Mouse (Mus musculus) CH12.LX (cell line): ENCODE data around the gene Scgb3a1. TPM values are rescaled to one million over a fixed set of nuclear protein-coding genes. Genes with fewer than 3 reads are reported as not detected.

Experiments
- DNase-seq: peaks from one replicate; pipeline ENCODE4 v3.0.0-alpha.2; 2013; ENCODE audit errors: extremely low read depth
- H3K27ac ChIP-seq: 2 replicates; pipeline ENCODE4 v1.5.1; 2012; ENCODE audit warnings: low read depth, mild to moderate bottlenecking, control low read depth, moderate library complexity; ENCODE audit not compliant: insufficient read depth
- H3K27me3 ChIP-seq: replicated peaks from 2 replicates; pipeline ENCODE3; 2012; ENCODE audit warnings: inconsistent platforms
- H3K36me3 ChIP-seq, 2 experiments: replicated peaks in 1 of 2; 2 replicates each; pipeline versions ENCODE3 to v1.6.1; 2012; ENCODE audit warnings: inconsistent platforms in 1 of 2, low read length in 1 of 2, mild to moderate bottlenecking in 1 of 2, mixed read lengths in 1 of 2, moderate library complexity in 1 of 2; ENCODE audit not compliant: control insufficient read depth in 1 of 2, insufficient read depth in 1 of 2
- H3K4me1 ChIP-seq, 2 experiments: 2 replicates each; pipeline ENCODE4 v1.6.1; 2012; ENCODE audit warnings: inconsistent platforms in 1 of 2, moderate library complexity in 1 of 2; ENCODE audit not compliant: insufficient read depth in 2 of 2, control insufficient read depth in 1 of 2
- H3K4me2 ChIP-seq: 2 replicates; pipeline ENCODE4 v1.6.1; 2012; ENCODE audit warnings: low read depth, mild to moderate bottlenecking, control low read depth; ENCODE audit not compliant: poor library complexity, insufficient read depth, severe bottlenecking
- H3K4me3 ChIP-seq, 3 experiments: fragments of 150-350 bp in 1 of 3; sonication (generic) in 1 of 3; replicated peaks in 1 of 3; 2 replicates each; pipeline versions ENCODE3 to v1.5.1; 2011 to 2012; ENCODE audit warnings: low read depth in 2 of 3, low read length in 2 of 3, mild to moderate bottlenecking in 2 of 3, moderate library complexity in 2 of 3, control low read depth in 1 of 3, improper control_type of control experiment in 1 of 3, inconsistent platforms in 1 of 3, mixed read lengths in 1 of 3; ENCODE audit not compliant: poor library complexity in 1 of 3
- H3K79me2 ChIP-seq: replicated peaks from 2 replicates; pipeline ENCODE4 v1.6.1; 2012; ENCODE audit warnings: mild to moderate bottlenecking, moderate library complexity; ENCODE audit not compliant: control insufficient read depth, poor library complexity, insufficient read depth, severe bottlenecking; ENCODE audit errors: extremely low read depth
- H3K9ac ChIP-seq: 2 replicates; pipeline ENCODE4 v1.6.1; 2012; ENCODE audit warnings: low read depth, mild to moderate bottlenecking, control low read depth, moderate library complexity; ENCODE audit not compliant: insufficient read depth
- H3K9me3 ChIP-seq: replicated peaks from 2 replicates; pipeline ENCODE3; 2012; ENCODE audit warnings: low read length, inconsistent platforms, mixed read lengths
- CHD1 ChIP-seq: IDR thresholded peaks from 2 replicates; pipeline ENCODE4 v1.6.1; 2012; ENCODE audit warnings: low read depth, low read length, improper control_type of control experiment, inconsistent platforms
- CHD2 ChIP-seq: IDR thresholded peaks from 2 replicates; pipeline ENCODE4 v1.6.1; 2011; ENCODE audit warnings: low read length, improper control_type of control experiment
- CTCF ChIP-seq, 2 experiments: IDR thresholded peaks in 1 of 2; conservative IDR thresholded peaks in 1 of 2; 2 replicates each; pipeline ENCODE4 v1.5.1; 2011 to 2012; ENCODE audit warnings: low read depth in 2 of 2, low read length in 2 of 2, improper control_type of control experiment in 1 of 2, inconsistent platforms in 1 of 2, mild to moderate bottlenecking in 1 of 2, moderate library complexity in 1 of 2
- E2F4 ChIP-seq: IDR thresholded peaks from 2 replicates; pipeline ENCODE4 v1.6.1; 2011; ENCODE audit warnings: low read depth, low read length, improper control_type of control experiment; ENCODE audit not compliant: insufficient replicate concordance
- ELF1 ChIP-seq: IDR thresholded peaks from 2 replicates; pipeline ENCODE4 v1.6.1; 2014; ENCODE audit warnings: low read depth, mild to moderate bottlenecking, inconsistent platforms, low read length, improper control_type of control experiment
- EP300 ChIP-seq: IDR thresholded peaks from 2 replicates; pipeline ENCODE4 v1.6.1; 2011; ENCODE audit warnings: low read length, improper control_type of control experiment
- ETS1 ChIP-seq: conservative IDR thresholded peaks from 2 replicates; pipeline ENCODE4 v1.6.1; 2012; ENCODE audit warnings: low read depth, mild to moderate bottlenecking, inconsistent platforms, low read length, improper control_type of control experiment, moderate library complexity
- GABPA ChIP-seq: IDR thresholded peaks from 2 replicates; pipeline ENCODE4 v1.6.1; 2012; ENCODE audit warnings: low read depth, low read length, improper control_type of control experiment, inconsistent platforms; ENCODE audit not compliant: insufficient replicate concordance
- HCFC1 ChIP-seq: IDR thresholded peaks from 2 replicates; pipeline ENCODE4 v1.6.1; 2012; ENCODE audit warnings: low read depth, mild to moderate bottlenecking, inconsistent platforms, low read length, improper control_type of control experiment
- IRF4 ChIP-seq: IDR thresholded peaks from 2 replicates; pipeline ENCODE4 v1.6.1; 2014; ENCODE audit warnings: low read depth, mild to moderate bottlenecking, inconsistent platforms, low read length, improper control_type of control experiment
- KAT2A ChIP-seq: IDR thresholded peaks from 2 replicates; pipeline ENCODE4 v1.6.1; 2012; ENCODE audit warnings: low read length, improper control_type of control experiment, inconsistent platforms; ENCODE audit not compliant: insufficient replicate concordance
- MAFK ChIP-seq: IDR thresholded peaks from 2 replicates; pipeline ENCODE4 v1.6.1; 2011; ENCODE audit warnings: low read length, improper control_type of control experiment; ENCODE audit not compliant: insufficient replicate concordance
- MAX ChIP-seq: IDR thresholded peaks from 2 replicates; pipeline ENCODE4 v1.6.1; 2011; ENCODE audit warnings: low read length, improper control_type of control experiment
- MAZ ChIP-seq: IDR thresholded peaks from 2 replicates; pipeline ENCODE4 v1.6.1; 2012; ENCODE audit warnings: low read depth, mild to moderate bottlenecking, inconsistent platforms, low read length, improper control_type of control experiment, moderate library complexity
- MEF2A ChIP-seq: IDR thresholded peaks from 2 replicates; pipeline ENCODE4 v1.6.1; 2014; ENCODE audit warnings: low read depth, mild to moderate bottlenecking, inconsistent platforms, low read length, improper control_type of control experiment, borderline replicate concordance
- MXI1 ChIP-seq: IDR thresholded peaks from 2 replicates; pipeline ENCODE4 v1.6.1; 2011; ENCODE audit warnings: mild to moderate bottlenecking, low read depth, low read length, improper control_type of control experiment
- NELFE ChIP-seq: IDR thresholded peaks from 2 replicates; pipeline ENCODE4 v1.6.1; 2011; ENCODE audit warnings: low read depth, low read length, improper control_type of control experiment
- NRF1 ChIP-seq: IDR thresholded peaks from 2 replicates; pipeline ENCODE4 v1.6.1; 2014; ENCODE audit warnings: low read depth, mild to moderate bottlenecking, inconsistent platforms, low read length, improper control_type of control experiment, moderate library complexity
- POLR2A ChIP-seq: IDR thresholded peaks from 2 replicates; pipeline ENCODE4 v1.6.1; 2011; ENCODE audit warnings: low read depth, mild to moderate bottlenecking, improper control_type of control experiment, low read length
- POLR2AphosphoS2 ChIP-seq: IDR thresholded peaks from 2 replicates; pipeline ENCODE4 v1.6.1; 2011; ENCODE audit warnings: low read depth, low read length, improper control_type of control experiment
- RCOR1 ChIP-seq: conservative IDR thresholded peaks from 2 replicates; pipeline ENCODE4 v1.6.1; 2012; ENCODE audit warnings: low read depth, mild to moderate bottlenecking, inconsistent platforms, low read length, improper control_type of control experiment
- SIN3A ChIP-seq: IDR thresholded peaks from 2 replicates; pipeline ENCODE4 v1.6.1; 2012; ENCODE audit warnings: low read length, improper control_type of control experiment, inconsistent platforms
- TBP ChIP-seq: conservative IDR thresholded peaks from 2 replicates; pipeline ENCODE4 v1.6.1; 2011; ENCODE audit warnings: low read depth, low read length, improper control_type of control experiment
- TCF12 ChIP-seq: IDR thresholded peaks from 2 replicates; pipeline ENCODE4 v1.6.1; 2014; ENCODE audit warnings: low read depth, mild to moderate bottlenecking, inconsistent platforms, low read length, improper control_type of control experiment
- UBTF ChIP-seq: IDR thresholded peaks from 2 replicates; pipeline ENCODE4 v1.6.1; 2012; ENCODE audit warnings: low read depth, mild to moderate bottlenecking, inconsistent platforms, low read length, improper control_type of control experiment, moderate library complexity
- ZKSCAN1 ChIP-seq: IDR thresholded peaks from 2 replicates; pipeline ENCODE4 v1.6.1; 2012; ENCODE audit warnings: low read depth, inconsistent platforms, low read length, improper control_type of control experiment, borderline replicate concordance
- ZMIZ1 ChIP-seq: IDR thresholded peaks from 2 replicates; pipeline ENCODE4 v1.6.1; 2012; ENCODE audit warnings: low read depth, mild to moderate bottlenecking, inconsistent platforms, low read length, improper control_type of control experiment
- ZNF384 ChIP-seq: IDR thresholded peaks from 2 replicates; pipeline ENCODE4 v1.6.1; 2012; ENCODE audit warnings: low read depth, low read length, improper control_type of control experiment, inconsistent platforms
- dilution Hi-C: fragments of 300-500 bp; cut with MboI; formaldehyde crosslinking; loops from 2 replicates; pipeline ENCODE4 v1.14.3; 2020; ENCODE audit warnings: low sequenced_read_pairs; ENCODE audit not compliant: extremely low pct_unique_long_range_greater_than_20kb, extremely low pct_ligation_motif_present
- in situ Hi-C: fragments of 300-500 bp; cut with MboI; formaldehyde crosslinking; loops from 3 replicates; pipeline ENCODE4 v1.14.3; 2019; ENCODE audit warnings: low sequenced_read_pairs, low pct_ligation_motif_present, low pct_unique_long_range_greater_than_20kb, mixed read lengths
- polyA plus RNA-seq: library from polyadenylated mRNA; unstranded; fragments of >175 nt; gene quantifications from 2 replicates; pipeline ENCODE4 v1.2.1, GENCODE M21; 2012; ENCODE audit warnings: low read depth; ENCODE audit not compliant: insufficient read length
- total RNA-seq, 2 experiments: library from RNA; depleted of rRNA; stranded (reverse); fragments of 300-350 nt in 1 of 2; fragments of >200 nt in 1 of 2; gene quantifications; 2 replicates each; pipeline ENCODE4 v1.2.3; 2012 to 2014

The Scgb3a1 gene
- total and polyA plus RNA-seq, 3 experiments: not detected

DNA sequence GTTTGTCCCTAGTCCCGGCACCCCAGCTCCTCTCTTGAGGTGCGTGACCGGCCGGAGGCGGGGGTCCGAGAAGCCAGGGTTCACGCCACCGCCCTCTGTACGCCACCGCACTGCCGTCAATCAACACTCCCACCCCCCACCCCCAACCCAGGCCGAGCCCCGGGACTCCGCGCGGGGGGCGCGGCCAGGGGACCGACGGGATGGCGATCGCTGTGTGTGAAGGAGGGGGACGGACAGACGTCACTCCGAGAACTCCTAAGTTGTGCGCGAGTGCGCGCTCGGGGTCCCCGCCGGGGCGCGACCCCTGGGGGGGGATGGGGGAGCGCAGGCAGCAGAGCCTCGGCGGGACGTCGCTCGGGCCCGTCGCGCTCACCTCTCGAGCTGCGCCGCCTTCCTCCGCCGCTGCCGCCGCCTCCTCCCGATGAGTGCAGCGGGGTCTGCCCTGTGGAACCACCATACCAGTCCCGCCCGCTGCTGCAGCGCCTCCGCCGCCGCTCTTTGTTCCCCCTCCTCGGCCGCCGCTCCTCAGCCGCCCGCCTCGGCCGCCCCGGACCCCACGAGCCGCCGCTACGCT is 48.7 kb downstream of the Scgb3a1 start:
- TF ChIP-seq NRF1 (no peak), UBTF (0 out of 2 replicates have a peak, but pooled peaks have one; percentile 48), CHD2 (0 out of 2 replicates have a peak, but pooled peaks have one; percentile 14), GABPA (no peak), MXI1 (peak; percentile 16; the same call in 1 of the 2 replicates), SIN3A (peak; percentile 8; the same call in 1 of the 2 replicates), RCOR1 (no peak), EP300 (no peak)
- in situ Hi-C loops (loop anchor here (10.0 kb wide), 1 partner anchor 173 kb away; no protein-coding TSS in a partner anchor), dilution Hi-C loops (no loop called here)
- Histone ChIP-seq H3K4me1 (peaks cover 12 to 51% of the 10 kb centered on the region in 2 experiments), H3K79me2 (peaks cover 49% of the 10 kb centered on the region), H3K36me3 (peaks cover 3 to 25% of the 10 kb centered on the region in 2 experiments), H3K4me3 (peak overlapping the region; percentile 73 to 91 (median 89)), H3K9me3 (no peaks in the 10 kb centered on the region), H3K4me2 (peak overlapping the region; percentile 97; the same call in 1 of the 2 replicates), H3K9ac (peak overlapping the region; percentile 92), H3K27ac (peak overlapping the region; percentile 35), H3K27me3 (no peaks in the 10 kb centered on the region)
- no peak for DNase-seq

DNA sequence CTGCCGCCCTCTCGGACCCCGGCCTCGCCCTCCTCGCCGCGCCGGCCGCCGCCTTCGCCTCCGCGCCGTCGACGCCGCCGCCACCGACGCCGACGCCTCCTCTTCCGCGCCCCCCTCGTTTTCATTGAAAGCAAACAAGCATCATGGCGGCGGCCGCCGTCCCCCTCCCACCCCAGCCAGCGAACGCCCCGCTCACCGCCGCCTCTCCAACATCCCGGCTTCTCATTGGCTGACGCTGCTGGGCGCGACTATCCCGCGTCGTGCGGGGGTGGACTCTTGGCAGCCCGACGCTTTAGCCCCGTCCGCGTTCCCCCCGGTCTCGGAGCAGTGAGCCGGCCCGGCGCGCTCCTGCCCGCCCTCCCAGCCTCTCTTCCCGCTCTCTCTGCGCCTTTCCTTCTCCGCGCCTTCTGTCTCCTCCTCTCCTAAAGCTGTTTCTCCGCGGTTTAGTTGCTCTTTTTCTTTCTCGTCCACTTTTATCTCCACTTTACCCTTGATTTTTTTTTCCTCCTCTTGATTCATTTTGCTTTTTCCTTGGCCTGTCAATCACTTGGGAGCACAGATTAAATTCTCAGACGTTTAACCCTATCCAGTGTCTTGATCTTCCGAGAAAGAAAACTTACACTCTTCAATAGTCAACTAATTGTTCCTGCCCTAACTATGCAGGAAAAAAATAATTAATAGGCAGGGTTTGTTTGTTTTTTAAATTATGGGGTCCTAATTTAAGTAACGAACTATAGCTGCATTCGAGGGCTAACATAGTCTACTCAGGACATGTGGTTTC is 49.3 kb downstream of the Scgb3a1 start, which contains the start of gene Cnot6:
Cnot6 (minus strand) TSS at position 169 of the 781 bp plus-strand sequence.
- in situ Hi-C loops (loop anchor here (10.0 kb wide), 1 partner anchor 172 kb away; no protein-coding TSS in a partner anchor), dilution Hi-C loops (no loop called here)
- peak within 1 kb of the TSS; percentile 35 for H3K27ac ChIP-seq
- H3K4me2 ChIP-seq: peak within 1 kb of the TSS; percentile 97
- H3K9ac ChIP-seq: peak within 1 kb of the TSS; percentile 92
- TF ChIP-seq POLR2A: peak; percentile 85
- no peak for TF ChIP-seq CTCF (conservative IDR thresholded peaks at IDR 0.05 in 1 of 2, IDR thresholded peaks at IDR 0.05 in 1 of 2; ENCODE audit: low read depth in 2 of 2, low read length in 2 of 2)
- TF ChIP-seq EP300: no peak; the same call in 1 of the 2 replicates
- no peak for TF ChIP-seq UBTF
- peak; percentile 94; the same call in 1 of the 2 replicates for TF ChIP-seq E2F4
- TF ChIP-seq MAFK: no peak
- TF ChIP-seq ZMIZ1: 0 out of 2 replicates have a peak, but pooled peaks have one; percentile 29
- peak; percentile 62; the same call in 1 of the 2 replicates for TF ChIP-seq MAX
- TF ChIP-seq TBP: peak; percentile 67; the same call in 1 of the 2 replicates
- peak; percentile 12; the same call in 1 of the 2 replicates for TF ChIP-seq GABPA
- TF ChIP-seq RCOR1: peak; percentile 91
- TF ChIP-seq ZKSCAN1: no peak
- no peak for TF ChIP-seq POLR2AphosphoS2
- peak; percentile 67 for TF ChIP-seq NRF1
- TF ChIP-seq CHD2: peak; percentile 92
- peak; percentile 81 for TF ChIP-seq ELF1
- TF ChIP-seq ZNF384: 0 out of 2 replicates have a peak, but pooled peaks have one; percentile 8
- TF ChIP-seq MEF2A: peak; percentile 84
- TF ChIP-seq TCF12: peak; percentile 86
- TF ChIP-seq MAZ: peak; percentile 99
- peak; percentile 81 for TF ChIP-seq NELFE
- TF ChIP-seq HCFC1: peak; percentile 91
- peak; percentile 100 for TF ChIP-seq CHD1
- peak; percentile 83 for TF ChIP-seq IRF4
- TF ChIP-seq ETS1: peak; percentile 41
- TF ChIP-seq SIN3A: peak; percentile 82; the same call in 1 of the 2 replicates
- TF ChIP-seq KAT2A: peak; percentile 91; the same call in 1 of the 2 replicates
- H3K27me3 ChIP-seq: no peaks in the 10 kb centered on the region
- H3K4me1 ChIP-seq: peaks cover 10 to 45% of the 10 kb centered on the region in 2 experiments
- DNase-seq: peak; percentile 99
- H3K9me3 ChIP-seq: no peaks in the 10 kb centered on the region
- peaks cover 44% of the 10 kb centered on the region for H3K79me2 ChIP-seq
- H3K4me3 ChIP-seq: peak within 1 kb of the TSS; percentile 73 to 91 (median 89)
- peaks cover 0 to 20% of the 10 kb centered on the region in 2 experiments for H3K36me3 ChIP-seq
